Mouse (Mus musculus): Measurements from ENCODE around the gene Gm45618.

The Gm45618 gene

DNA sequence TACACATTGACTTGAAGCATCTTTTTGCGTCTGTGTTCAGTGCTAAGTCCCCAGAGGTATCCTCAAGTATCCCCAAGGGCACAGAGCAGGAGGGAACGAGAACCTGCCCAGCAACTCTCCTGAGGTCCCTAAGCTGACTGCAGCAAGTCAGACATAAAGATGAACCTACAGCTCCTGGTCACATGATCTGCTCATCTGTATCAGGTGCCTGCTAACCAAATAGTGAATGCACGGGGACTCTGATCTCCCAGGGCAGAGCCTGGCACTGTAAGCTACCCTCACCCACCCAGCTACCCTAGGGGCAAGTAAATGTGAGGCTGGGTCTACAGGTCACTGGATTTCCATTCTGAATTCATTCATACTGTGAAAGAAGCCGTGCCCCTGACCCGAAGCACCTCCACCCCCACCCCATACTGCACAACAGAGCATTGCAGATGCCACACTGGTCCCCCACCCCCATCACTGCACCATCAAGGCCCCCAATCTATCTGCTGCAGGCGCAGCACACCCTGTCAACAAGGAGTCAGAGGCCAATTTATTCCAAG lies 26.8 kb downstream of the Gm45618 start:
- no peak for DNase-seq

DNA sequence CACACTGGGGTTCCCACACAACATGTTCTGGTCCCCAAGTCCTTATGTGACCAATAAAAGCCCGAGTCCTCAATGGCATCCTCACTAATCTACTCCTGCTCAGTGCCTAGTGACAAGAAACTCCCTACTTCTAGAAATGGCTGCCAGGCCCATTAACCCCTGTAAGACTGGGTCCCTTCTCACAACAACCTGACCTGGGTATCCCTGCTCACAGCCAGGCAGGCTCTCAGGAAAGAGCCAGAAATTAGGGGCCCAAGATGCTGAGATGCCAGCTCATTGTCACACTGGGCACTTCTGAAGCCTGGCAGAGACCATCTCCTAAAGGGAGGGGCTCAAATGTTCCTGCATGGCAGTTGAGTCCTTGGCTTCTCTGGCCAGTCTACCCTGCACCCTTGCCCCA lies 27.5 kb downstream of the Gm45618 start:
- no peak for DNase-seq

DNA sequence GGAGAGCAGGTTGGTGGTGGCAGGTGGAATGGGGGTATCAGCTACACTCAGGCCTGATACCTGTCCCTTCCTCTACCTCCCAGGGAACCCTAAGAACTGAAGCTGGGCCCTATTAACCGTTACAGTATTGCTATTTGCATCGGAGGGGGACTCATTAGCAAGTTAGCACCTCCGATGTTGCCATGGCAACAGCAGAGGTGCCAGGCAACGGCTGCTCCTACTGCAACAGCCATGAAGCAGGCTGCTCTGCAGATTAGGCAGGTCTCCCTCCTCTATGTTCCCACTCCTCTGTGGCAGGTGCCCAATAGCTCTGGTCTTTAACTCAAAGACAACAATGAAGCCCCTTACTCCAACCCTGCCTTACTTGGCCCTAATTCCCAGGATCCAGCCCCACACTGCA lies 28.7 kb downstream of the Gm45618 start:
- DNase-seq, result peak; percentile 60

DNA sequence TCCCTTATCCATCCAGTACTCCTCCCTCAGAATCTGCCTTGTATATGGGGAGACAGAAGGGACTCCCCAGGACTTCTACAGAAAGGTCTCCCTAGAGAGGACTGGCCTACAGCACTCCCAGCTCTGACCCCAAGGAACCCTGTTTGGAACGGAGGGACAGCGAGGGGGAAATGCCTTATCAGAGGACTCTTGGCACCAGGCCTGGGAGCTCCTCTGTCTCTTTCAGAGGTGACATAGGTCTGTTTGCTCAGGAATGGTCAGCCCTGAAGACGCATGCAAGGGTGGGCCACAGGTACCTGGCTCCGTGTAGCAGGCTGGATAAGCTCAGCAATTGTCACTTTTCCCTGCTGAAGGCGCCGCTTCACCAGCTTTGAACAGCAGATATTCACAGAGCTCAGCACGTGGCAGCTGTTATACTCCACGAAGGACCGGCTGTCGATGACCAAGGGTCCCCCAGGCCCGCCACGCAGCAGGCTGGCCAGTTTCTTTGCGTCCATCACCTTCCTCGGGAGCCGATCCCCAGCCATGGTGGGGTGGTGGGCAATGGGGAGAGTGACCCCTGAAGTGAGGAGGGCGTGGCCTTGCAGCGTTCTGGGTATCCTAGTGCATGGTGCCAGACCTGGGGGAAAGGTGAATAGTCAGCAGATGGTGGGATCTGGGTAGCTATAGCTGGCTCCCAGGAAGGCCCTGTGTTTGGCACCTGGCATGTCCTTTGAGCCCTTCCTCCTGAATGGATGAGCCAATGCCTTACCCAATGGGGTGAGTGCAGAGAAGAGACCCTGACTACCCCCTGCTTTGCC lies 30.7 kb downstream of the Gm45618 start:
- no peak for DNase-seq

DNA sequence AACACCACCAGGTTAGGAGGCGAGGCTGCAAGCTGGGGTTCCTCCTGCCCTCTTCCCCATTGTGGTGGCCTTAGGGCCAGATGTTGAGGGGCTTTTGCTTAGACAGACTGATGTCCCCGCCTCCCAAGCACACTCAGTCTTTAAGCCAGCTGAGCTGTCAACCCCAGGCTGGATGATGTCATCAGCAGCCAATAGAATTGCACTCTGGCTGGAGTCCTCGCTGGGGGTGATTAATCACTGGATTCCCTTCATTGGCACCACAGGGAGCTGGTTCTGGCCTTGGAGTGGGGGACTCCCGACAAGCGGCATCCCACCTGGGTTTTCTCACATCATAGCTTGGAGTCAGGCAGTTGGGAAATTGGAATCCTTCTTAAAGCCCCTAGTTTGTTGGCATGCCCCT lies 31.6 kb downstream of the Gm45618 start:
- DNase-seq, result no peak

DNA sequence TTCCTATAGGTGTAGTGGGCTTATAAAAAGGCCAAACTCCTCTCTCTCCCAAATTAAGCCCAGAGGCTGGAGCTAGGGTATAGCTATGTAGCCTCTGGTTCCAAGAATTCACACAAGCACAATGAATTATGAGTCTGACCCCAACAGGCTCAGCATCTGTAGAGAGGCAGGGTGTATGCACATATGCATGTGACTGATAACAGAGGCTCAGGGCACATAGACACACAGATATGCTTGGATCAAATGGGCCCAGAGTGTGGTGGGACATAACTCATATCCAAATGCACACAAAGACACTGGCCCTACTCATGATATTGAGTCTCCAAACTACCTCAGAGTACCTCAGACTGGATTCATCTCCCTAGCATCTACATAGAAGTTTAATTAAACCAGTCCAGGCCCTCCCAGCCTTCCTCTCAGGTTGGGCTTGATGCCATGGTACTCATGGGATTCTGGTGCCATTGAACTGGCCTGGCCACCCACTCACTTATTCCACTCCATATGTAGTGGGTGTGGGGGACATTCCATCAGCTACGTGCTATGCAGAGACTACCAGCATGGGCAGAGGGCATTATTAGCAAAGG lies 33.4 kb downstream of the Gm45618 start:
- no peak for DNase-seq

DNA sequence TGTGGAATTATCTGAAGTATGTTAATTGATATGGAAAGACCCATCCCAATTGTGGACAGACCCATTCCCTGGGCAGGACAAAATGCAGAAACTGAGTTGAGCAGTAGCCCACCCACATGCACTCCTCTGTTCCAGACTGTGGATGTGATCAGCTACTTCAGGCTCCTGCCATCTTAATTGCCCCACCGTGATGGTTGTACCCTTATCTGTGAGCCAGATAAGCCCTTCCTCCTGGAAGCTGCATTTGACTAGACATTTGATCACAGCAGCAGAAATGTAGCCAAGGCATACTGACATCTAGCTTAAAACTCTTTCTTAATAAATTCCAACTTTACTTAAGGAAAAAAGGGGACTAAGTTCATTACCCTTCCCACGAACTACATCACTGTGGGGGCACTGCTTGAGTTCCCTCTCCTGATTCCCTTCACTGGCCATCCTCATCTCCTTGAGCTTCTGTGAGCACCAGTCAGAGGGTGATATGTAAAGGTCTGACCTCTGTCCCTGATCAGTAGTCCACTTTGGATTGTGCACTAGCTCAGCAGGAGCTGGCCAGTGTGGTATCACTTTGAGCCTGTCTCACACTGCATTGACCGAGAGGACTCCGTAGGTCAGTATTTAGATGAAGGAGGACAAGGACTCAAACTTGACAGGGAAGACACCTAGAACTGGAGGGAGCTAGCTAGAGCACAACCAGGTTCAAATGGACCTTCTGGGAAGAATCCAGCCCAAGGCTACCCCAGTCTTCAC lies 34.2 kb downstream of the Gm45618 start:
- no peak for DNase-seq

DNA sequence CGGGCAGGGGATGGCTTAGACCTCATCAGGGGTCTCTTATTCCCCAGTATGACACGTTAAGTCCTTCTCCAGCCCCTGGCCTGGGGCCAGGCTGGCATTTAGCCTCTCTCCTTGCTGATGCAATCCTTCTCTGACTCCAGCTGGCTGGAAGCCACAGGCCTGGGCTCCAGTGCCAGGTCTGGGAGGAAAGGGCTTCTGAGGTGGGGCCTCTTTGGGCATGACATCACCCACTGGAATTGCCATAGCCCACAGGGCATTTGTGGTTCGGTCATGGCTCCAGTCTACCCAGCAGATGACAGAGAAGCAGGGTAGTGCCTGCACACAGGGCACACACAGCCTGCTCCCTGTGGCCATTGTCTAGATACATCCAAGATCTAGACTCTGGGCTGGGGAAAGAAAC lies 35.7 kb downstream of the Gm45618 start:
- peak; percentile 64 for DNase-seq

DNA sequence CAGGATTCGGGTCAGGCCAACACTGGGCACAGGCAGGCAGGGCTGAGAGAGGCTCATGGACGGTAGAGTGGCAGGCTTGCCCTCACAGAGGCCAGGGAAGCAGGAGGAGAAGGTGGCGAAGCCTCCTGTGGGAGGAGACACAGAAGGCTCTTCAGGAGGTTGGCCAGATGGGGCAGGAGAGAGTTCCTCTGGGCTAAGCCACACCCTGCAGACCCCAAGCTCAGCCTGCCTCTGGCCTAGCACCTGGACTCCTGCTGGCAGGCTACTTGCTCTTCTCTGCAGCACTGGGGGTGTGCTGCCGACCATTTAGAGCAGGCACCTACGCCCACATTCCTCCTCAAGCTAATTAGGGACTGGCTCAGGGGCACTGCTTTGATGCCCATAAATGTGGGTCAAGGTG lies 36.1 kb downstream of the Gm45618 start:
- no peak for DNase-seq

DNA sequence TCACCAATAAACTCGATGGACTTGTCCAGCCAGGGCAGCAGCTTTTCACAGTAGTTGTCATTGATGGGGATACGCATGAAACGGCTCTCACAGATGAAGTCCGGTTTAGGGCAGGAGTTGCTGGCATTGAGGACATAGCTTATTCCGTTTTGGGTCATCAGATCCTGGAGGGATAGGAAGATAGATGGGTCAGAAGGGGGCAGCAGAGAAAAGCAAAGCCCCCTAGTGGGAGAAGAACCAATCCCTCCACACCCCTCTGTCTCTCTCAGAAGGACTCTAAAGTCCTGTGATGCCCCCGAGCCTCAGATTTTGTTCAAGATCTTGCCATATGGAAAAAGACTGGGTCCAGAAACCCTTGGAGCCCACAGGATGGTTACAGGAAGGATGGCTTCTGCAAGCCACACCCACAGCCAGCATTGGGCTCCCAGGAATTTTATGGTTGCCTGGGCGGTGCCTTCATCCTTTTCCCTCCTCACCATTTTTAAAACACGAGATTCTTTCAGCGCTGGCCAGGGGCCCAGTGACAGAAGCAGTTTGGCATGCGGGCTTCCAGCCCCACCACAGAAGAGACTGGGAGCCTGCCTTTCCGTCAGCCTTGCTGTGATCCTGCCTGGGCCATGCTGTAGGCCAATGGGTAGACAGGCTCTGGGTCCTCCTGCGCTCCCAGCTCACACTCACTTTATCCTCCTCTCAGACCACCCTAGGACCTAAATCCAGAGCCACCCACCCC lies 36.8 kb downstream of the Gm45618 start:
- DNase-seq, result peak; percentile 57

DNA sequence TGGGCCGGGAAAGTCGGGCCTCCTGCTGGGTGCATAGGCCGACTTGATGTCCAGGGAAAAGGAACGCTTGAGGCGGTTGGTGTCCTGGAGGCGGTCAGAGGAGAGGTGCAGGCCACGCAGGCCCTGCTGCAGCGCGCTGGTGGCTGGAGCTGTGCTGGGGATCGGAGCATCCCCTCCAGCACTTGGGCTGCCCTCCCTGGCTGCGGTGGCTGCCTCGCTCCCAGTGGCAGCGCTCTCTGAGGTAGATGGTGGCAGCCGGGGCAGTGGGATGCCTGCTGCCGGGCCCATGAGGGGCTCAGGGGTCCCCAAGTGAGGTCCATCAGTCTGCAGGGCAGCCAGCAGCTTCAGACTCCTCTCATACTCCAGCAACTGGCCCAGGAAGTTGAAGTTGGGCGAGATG lies 37.9 kb downstream of the Gm45618 start:
- DNase-seq, result no peak

DNA sequence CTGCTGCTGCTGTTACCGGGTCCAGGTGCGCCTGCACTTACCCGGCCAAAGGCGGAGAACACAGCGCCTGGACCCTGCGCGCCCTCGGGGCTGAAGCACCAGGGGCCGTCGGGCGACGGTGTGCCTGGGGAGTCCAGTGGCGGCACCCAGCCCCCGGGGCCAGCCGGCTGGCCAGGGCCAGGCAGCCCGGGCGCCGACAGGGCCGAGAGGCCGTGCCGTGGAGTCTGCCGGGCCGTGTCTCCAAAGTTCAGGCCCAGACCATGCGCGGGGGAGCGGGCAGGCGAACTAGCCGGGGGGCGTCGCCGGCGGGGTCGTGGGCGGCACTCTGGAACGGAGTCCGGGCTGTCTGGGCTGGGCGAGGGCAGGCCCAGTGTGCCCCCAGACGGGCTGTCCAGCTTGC lies 38.4 kb downstream of the Gm45618 start:
- DNase-seq, result no peak

DNA sequence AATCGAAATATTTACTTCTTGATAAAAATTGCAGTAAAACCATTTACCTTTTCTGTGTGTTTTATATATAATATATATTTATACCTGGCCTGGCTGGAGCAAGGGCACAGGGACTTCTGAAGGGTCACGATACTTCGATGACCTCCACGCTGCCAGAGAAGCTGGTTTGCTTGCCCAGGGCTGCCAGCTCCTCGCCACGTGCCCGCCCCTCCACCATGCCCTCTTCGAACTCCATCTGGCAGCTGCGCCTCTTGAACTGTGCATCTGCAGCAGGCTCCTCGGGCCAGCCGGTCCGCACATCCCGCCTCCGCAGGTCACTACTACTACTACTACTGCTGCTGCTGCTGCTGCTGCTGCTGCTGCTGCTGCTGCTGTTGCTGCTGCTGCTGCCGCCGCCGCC lies 38.8 kb downstream of the Gm45618 start:
- DNase-seq, result no peak

DNA sequence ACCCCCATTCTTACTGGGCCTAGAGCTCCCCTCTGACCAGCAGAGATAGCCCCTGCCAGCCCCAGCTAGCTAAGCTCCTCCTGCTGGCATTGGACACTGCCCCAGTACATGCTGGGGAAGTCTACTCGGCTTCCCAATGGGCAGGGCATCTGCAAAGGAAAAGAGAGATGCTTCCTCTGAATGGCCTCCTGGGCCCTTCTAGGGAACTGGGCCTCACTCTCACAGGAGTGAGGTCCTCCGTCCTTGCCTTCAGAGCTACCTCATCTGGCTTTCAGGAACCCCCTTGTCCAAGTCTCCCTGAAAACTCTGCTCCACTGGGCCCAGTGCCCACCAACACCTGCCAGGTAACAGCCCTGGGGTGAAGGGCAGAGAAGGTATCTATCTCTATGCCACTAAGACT lies 39.7 kb downstream of the Gm45618 start:
- no peak for DNase-seq

DNA sequence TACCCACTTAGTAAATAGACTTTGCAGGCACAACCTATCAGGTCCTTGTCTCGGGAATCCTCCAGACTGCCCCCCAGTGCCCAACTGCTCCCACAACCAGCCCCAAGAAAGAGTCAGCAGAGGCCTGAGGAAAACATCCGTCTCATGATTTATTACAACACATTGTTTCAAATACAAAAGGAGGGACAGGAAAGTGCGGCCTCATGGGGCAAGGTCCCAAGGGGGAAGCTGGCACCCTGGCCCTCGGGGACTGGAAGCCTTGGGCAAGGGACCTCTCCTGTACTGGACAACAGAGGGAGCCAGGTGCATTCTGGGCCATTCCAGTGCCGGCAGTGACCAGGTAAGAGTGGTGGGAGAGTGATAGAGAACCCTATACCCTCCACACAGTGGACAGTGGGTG lies 41.2 kb downstream of the Gm45618 start:
- DNase-seq, result no peak

DNA sequence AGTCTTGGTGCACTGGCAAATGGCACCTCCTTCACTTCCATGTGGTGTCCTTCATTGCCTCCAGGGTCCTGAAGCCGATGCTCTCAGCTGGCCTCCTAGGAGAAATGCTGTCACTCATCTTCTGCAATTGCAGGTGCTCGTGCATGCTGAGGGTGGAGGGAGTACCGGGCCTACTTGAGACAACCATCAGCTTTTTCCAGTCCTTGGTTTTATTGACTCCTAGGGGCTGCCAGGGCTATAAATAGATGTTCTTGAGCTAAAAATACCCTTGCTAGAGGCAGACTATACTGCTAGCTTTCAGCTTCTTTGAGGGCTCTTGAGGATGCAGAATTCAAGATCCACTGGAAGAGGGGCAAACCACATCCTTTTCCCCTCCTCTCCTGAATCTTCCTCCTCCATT lies 43.4 kb downstream of the Gm45618 start:
- no peak for DNase-seq

DNA sequence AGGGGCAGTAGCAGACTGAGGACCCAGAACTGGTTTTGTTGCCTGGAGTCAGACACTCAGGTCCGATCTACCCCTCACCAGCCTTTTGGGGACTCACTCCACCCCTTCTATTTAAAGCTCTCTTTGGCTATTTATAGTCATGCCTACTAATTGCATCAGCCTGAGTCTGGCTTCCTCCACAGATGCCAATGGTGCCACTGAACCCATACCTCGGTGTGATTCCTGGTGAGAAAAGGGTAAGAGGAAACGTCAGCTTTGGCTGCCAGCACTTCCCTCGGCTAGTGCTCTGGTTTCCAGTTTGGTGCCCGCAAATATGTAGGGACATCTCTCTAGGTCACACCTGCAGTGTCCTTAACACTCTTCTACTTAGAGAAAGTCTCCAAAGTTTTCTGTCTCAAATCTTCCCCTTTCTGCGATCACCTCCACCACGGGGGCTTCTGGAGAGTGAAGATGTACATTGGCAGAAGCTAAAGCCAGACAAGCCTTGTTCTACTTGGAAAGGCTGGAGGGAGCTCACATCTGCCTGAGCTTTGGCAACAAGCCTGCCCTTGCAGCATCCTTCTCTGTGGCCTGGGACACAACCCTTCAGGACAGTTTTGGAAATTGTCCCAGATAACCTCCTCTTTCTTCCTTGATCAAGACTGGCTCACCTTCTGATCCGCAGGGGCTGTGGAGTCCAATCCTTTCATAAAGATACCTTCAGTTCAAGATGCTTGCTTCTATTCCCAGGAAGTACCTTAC lies 46.2 kb downstream of the Gm45618 start:
- no peak for DNase-seq

DNA sequence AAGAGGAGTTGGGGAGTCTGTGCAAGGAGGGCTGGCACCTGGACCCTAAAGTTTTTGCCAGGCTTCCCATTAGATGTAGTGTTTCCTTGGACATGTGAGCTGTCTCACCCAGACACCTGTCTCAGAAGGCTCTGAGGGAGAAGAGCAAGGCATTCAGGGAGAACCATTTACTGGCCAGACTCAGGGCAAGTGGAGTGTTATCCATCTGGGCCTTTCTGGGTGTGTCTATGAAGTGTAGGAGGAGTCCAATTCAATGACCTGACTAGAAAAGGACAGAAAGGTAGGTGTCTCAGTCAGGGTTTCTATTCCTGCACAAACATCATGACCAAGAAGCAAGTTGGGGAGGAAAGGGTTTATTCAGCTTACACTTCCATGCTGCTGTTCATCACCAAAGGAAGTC lies 48.8 kb downstream of the Gm45618 start:
- DNase-seq, result no peak

DNA sequence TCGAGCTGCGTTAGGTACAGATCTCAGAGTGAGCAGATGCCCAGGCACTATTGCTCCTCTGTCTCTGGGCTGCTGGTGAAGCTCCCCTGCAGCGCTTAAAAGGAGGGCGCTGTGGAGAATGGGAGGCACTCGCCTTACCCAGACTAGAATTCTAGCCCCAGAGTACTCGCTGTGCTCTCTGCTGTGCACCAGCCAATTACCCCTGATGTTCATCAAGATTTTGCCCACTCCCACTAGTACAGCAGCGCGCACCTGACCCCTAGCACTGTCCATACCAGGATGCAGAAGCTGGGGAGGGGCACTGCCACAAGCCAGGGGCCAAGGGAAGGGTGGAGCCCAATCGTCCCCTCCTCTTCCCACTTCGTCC lies 49.3 kb downstream of the Gm45618 start:
- DNase-seq, result no peak

DNA sequence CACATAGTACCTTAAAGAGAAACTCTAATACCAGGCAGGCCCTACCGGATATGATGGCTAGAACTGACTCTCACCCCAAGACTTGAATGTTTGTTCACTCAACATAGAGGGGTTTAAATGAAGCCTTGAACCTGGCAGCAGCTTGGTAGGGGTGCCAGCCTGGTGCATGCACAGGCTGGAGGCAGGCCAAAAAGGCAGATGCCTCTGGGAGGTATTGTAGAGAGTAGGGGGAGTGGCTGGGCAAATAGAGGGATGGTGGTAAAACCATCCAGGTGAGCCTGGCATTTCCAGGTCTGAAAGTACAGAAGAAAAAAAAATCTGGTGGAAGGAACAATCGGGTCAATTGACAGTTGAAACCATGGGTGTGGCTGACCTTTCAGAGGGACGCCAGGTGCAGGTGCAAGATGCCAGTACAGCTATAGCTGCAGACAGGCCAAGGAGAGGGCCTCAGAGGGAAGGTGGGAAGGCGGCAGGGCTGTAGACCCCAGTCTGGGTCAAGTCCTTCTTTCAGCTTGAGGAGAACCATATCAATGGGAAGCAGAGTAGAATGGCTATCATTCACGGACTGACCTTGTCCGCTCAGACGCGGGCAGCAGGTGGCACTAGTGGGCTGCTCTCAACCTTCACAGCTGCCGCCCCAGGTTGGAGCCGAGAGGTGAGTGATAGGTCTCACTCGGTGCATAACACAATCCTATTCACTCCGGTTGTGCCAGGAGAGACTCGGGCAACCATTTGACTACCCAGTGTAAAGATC lies 49.9 kb downstream of the Gm45618 start:
- DNase-seq, result peak; percentile 74

All from right cerebral cortex, postnatal 14 days (tissue).